Mouse (Mus musculus) MEL (cell line): ENCODE measurements around the gene Gm21761.
"Not testable (repeated sequence)": the region's sequence is repeated elsewhere in the genome, so short reads cannot be mapped to it uniquely, and the experiment has no call there.

ENCODE experiments used
- CTCF ChIP-seq, 3 experiments: IDR thresholded peaks in 2 of 3; conservative IDR thresholded peaks in 1 of 3; 2 replicates each; pipeline ENCODE4 v1.5.1; 2011 to 2012; ENCODE audit warnings: low read length in 3 of 3, low read depth in 2 of 3, mild to moderate bottlenecking in 2 of 3, improper control_type of control experiment in 1 of 3, inconsistent platforms in 1 of 3, mixed read lengths in 1 of 3, moderate library complexity in 1 of 3; ENCODE audit not compliant: control insufficient read depth in 1 of 3, insufficient read depth in 1 of 3, poor library complexity in 1 of 3, severe bottlenecking in 1 of 3
- EP300 ChIP-seq, 2 experiments: IDR thresholded peaks; 2 replicates each; pipeline ENCODE4 v1.6.1; 2011; ENCODE audit warnings: improper control_type of control experiment in 2 of 2, low read length in 2 of 2, low read depth in 1 of 2, mild to moderate bottlenecking in 1 of 2
- POLR2AphosphoS5 ChIP-seq: IDR thresholded peaks from 2 replicates; pipeline ENCODE4 v1.6.1; 2012; ENCODE audit warnings: low read depth, borderline replicate concordance, mild to moderate bottlenecking, inconsistent platforms, low read length, moderate library complexity, mixed read lengths

DNA sequence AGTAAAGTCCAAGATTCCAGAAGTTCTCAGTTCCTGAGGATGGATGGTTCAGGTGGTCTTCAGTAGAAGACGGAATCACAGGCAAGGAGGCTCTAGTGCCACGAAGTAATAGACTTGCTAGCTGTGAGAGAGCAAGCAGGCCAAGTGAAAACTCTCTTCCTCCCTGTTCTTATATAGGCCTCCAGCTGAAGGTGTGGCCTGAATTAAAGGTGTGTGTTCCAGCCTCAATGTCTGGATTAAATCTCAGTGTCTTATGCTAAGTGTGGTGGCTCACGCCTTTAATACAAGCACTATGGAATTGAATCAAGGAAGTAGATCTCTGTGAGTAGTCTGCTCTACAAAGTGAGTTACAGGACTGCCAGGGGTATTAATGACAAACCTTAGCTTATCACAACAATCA, 34.4 kb downstream of the Gm21761 start, which contains the start of gene Tcstv1:
- not testable (repeated sequence) for TF ChIP-seq CTCF (IDR thresholded peaks at IDR 0.05 in 2 of 3, conservative IDR thresholded peaks at IDR 0.05 in 1 of 3; ENCODE audit: control insufficient read depth in 1 of 3, insufficient read depth in 1 of 3, low read depth in 2 of 3, low read length in 3 of 3, poor library complexity in 1 of 3, severe bottlenecking in 1 of 3); EP300 (IDR thresholded peaks at IDR 0.05; ENCODE audit: low read depth in 1 of 2, low read length in 2 of 2); POLR2AphosphoS5
